Mouse (Mus musculus) spleen, adult 2 months (tissue): ENCODE measurements around the gene Rnf208.

Experiments used
- CTCF ChIP-seq: fragments of 200-500 bp; IDR thresholded peaks from 2 replicates; pipeline ENCODE4 v1.5.1; 2011; ENCODE audit warnings: mild to moderate bottlenecking, inconsistent platforms; ENCODE audit not compliant: insufficient read depth, insufficient read length, insufficient replicate concordance; ENCODE audit errors: extremely low read depth
- POLR2A ChIP-seq: fragments of 200-500 bp; IDR thresholded peaks from 2 replicates; pipeline ENCODE4 v1.6.1; 2011; ENCODE audit warnings: low read depth, low read length, inconsistent platforms

GRCm38 (mm10) chr2:25242101-25242506 lies at the start of gene Rnf208, which contains the start of gene Cysrt1:
- TF ChIP-seq CTCF (no peak), POLR2A (no peak)
